Mouse (Mus musculus) cortical plate, adult 2 months (tissue): Measurements from ENCODE around the gene Pde9a. TPM values are rescaled to one million over a fixed set of nuclear protein-coding genes. Genes with fewer than 3 reads are reported as not detected.

ENCODE experiments used
- H3K27ac ChIP-seq: fragments of 200-500 bp; 2 replicates; pipeline ENCODE4 v1.5.1; 2012; ENCODE audit warnings: low read length, control low read depth, inconsistent platforms; ENCODE audit not compliant: insufficient read depth
- H3K4me1 ChIP-seq: fragments of 200-500 bp; 2 replicates; pipeline ENCODE4 v1.6.1; 2011; ENCODE audit warnings: low read length; ENCODE audit not compliant: control insufficient read depth, insufficient read depth
- H3K4me3 ChIP-seq: fragments of 200-500 bp; 2 replicates; pipeline ENCODE4 v1.5.1; 2011; ENCODE audit warnings: mild to moderate bottlenecking, low read length, control low read depth; ENCODE audit not compliant: insufficient read depth
- CTCF ChIP-seq: fragments of 200-500 bp; IDR thresholded peaks from 2 replicates; pipeline ENCODE4 v1.5.1; 2011; ENCODE audit warnings: mild to moderate bottlenecking, control low read depth, low read length; ENCODE audit not compliant: insufficient read depth; ENCODE audit errors: extremely low read depth
- POLR2A ChIP-seq: fragments of 200-500 bp; IDR thresholded peaks from 2 replicates; pipeline ENCODE4 v1.6.1; 2011; ENCODE audit warnings: mild to moderate bottlenecking, low read length, control low read depth; ENCODE audit not compliant: insufficient read depth; ENCODE audit errors: extremely low read depth
- polyA plus RNA-seq: library from polyadenylated mRNA; depleted of rRNA; stranded (reverse); fragments of >200 nt; gene quantifications from 2 replicates; pipeline ENCODE4 v1.2.3, GENCODE M21; 2012; rRNA removed

Gene Pde9a
- polyA plus RNA-seq, 1 experiment = 26.9 TPM

DNA sequence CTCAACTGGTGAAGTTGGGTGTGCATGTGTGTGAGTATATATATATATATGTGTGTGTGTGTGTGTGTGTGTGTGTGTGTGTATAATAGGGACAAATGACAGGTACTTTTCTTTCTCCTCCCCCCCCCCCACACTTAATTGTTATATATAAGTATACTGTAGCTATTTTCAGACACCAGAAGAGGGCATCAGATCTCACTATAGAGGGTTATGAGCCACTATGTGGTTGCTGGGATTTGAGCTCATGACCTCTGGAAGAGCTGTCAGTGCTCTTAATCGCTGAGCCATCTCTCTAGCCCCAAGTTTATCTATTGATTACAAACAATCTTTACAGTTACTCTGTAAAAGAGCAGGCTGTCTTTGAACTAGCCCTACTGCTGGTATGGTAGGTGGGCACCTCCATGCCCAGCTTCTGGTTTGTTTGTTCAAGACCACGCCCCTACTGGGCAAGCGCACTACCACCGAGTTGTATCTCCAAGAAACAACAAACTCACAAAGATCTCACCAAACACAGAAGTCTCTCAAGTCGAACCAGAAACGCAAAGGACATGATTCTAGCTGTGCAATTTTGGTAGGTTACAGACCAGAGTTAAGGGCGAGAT lies 133.4 kb downstream of the Pde9a start:
- peak overlapping the region; percentile 47 for H3K4me3 ChIP-seq
- peaks cover 5% of the 10 kb centered on the region; the same call in 1 of the 2 replicates for H3K4me1 ChIP-seq
- H3K27ac ChIP-seq = no peak overlapping the region
- TF ChIP-seq CTCF (no peak), POLR2A (no peak)

DNA sequence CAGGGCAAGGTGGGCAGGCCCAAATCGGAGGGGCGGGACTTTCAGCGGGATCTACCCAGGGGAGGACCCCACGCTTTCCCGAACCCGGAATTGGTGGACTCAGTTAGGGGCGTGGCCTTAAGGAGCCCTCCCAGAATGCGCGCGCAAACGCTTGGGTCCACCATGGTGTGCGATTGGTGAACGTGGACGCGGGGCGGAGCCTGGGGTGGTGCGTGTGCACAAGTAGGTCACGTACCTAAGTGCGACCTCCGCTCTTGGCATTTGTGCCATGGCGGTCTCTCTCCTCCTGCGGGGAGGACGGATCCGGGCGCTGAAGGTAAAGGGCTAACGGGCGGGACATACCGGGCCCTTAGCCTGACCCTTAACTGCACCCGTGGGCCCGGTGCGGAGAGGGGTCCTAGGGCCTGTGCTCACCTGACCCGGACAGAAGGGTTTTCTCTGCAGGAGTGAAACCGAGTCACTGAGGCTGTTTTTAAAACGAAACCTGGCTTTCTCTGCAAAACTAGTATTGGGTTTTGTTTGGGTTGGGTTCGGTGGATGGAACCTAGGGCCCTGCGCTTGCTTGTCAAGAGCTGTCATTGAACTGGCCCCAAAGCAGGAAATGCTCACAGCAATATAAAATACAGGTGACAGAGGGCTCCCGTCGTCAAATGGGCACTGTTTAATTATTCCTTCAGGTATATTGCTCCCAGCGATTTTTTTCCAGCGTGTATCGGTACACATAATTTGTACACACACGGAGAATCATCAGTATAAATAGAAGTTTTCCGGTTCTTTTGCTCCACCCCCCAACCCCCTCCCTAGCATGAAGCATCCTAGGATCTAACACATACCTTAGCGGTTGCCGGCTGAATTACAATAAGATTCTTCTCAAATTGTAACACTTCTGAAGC lies 134.2 kb downstream of the Pde9a start, which contains the start of the genes Wdr4 and Ndufv3:
Gene Wdr4 (minus strand): TSS at position 35 of the 893 bp plus-strand sequence.
Gene Ndufv3 (plus strand): TSS at position 170 of the 893 bp plus-strand sequence.
- H3K4me3 ChIP-seq = peak within 1 kb of the TSS; percentile 47
- peaks cover 5% of the 10 kb centered on the region; the same call in 1 of the 2 replicates for H3K4me1 ChIP-seq
- TF ChIP-seq POLR2A (peak; percentile 93), CTCF (no peak)
- peak within 1 kb of the TSS; percentile 30; the same call in 1 of the 2 replicates for H3K27ac ChIP-seq

DNA sequence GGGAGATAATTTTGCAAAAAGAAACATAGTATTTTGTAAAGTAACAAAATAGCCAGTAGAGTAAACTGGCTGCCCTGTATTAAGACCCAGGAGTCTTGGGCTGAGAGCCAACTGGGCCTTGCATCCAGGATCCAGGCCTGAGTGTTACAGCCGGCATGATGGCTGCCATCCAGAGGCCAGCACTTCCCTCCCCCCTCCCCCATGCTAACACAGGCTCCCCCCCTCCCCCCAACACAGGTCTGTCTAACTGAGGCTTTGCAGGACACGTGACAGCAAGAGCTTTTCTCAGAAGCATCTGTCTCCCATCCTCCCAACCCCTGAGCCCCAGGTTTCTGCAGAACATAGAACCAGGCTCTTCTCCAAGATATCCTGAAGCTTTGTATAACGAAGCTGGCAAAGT lies 134.9 kb downstream of the Pde9a start:
- H3K27ac ChIP-seq = no peak overlapping the region
- H3K4me1 ChIP-seq = peaks cover 5% of the 10 kb centered on the region; the same call in 1 of the 2 replicates
- TF ChIP-seq CTCF (no peak), POLR2A (no peak)
- H3K4me3 ChIP-seq = peak overlapping the region; percentile 47

DNA sequence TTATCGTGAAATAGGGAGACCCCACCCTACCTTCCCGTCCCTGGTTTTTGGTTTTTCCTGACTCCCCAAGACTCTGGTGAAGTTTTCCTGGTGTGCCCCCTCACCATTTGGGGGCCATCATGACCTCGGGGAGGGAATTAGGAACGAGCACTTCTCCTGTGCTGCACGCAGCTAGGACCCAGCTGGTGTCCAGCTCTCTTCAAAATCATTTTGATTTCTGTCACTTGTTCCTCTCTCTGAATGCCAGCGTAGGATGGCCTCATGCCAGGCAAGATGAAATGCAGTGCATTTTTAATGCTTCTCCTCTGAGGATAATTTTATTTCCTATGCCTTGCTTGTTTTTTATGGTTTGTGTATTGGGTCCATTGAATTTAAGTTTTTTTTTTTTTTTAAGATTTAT lies 135.9 kb downstream of the Pde9a start:
- Histone ChIP-seq H3K4me1 (peaks cover 5% of the 10 kb centered on the region; the same call in 1 of the 2 replicates), H3K4me3 (no peak overlapping the region), H3K27ac (no peak overlapping the region)
- TF ChIP-seq POLR2A (no peak), CTCF (no peak)

DNA sequence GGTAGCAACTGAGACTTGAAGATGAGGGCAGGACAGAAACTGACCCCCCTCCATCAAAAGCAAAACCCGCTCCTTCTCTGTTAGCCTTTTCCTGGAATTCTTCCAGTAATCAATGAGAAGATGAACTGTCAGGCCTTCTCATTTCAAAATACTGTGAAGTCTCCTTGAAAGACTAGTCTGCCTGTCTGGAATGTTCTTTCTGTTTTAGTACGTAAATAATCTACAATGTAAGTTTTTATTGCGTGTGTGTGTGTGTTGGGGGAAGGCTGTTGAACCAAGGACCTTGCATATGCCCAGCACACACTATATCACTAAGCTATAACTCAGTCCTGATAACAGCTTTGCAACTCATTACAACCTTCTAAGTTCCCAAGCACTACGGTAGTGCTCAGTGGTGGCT lies 139.1 kb downstream of the Pde9a start:
- Histone ChIP-seq H3K4me1 (peaks cover 5% of the 10 kb centered on the region; the same call in 1 of the 2 replicates), H3K27ac (no peak overlapping the region), H3K4me3 (no peak overlapping the region)
- TF ChIP-seq POLR2A = no peak
- TF ChIP-seq CTCF = no peak

DNA sequence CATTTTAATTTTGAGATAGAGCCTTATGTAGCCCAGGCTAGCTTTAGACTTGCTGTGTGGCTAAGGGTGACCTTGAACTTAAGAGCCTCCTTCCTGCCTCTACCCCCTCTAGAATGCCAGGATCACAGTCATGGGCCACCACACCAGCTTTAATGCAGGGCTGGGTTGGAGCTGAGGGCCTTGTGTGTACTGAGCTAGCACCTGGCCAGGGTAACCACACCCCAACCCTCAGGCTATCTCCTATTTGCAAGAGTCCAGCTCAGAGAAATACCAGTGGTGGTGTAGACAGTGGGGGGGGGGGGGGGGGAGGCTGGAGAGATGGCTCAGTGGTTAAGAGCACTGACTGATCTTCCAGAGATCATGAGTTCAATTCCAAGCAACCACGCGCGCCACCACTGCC lies 139.8 kb downstream of the Pde9a start:
- Histone ChIP-seq H3K27ac (no peak overlapping the region), H3K4me1 (peaks cover 5% of the 10 kb centered on the region; the same call in 1 of the 2 replicates), H3K4me3 (no peak overlapping the region)
- no peak for TF ChIP-seq POLR2A
- no peak for TF ChIP-seq CTCF

Other genes starting within 250 kb of the Pde9a start
- not detected in 2 replicates for gene Tff2, start 241.9 kb upstream of the Pde9a start, polyA plus RNA-seq
- not detected in 2 replicates for gene Tff1, start 220.9 kb upstream of the Pde9a start, polyA plus RNA-seq
- 0.06 and 0.10 TPM in 2 replicates for gene Tmprss3, start 187.2 kb upstream of the Pde9a start, polyA plus RNA-seq
- gene Ubash3a, start 178.3 kb upstream of the Pde9a start, polyA plus RNA-seq = 0.11 TPM in 1 of 2 replicates, not detected in the other
- gene Rsph1, start 108.8 kb upstream of the Pde9a start, polyA plus RNA-seq = 2.6 and 3.6 TPM in 2 replicates
- gene Slc37a1, start 99.4 kb upstream of the Pde9a start, polyA plus RNA-seq = 9.3 and 10.5 TPM in 2 replicates
- gene Wdr4, start 133.8 kb downstream of the Pde9a start, polyA plus RNA-seq = 24.4 and 26.6 TPM in 2 replicates
- gene Ndufv3, start 133.9 kb downstream of the Pde9a start, polyA plus RNA-seq = 325 and 346 TPM in 2 replicates
- 16.3 and 18.0 TPM in 2 replicates for gene Pknox1, start 178.5 kb downstream of the Pde9a start, polyA plus RNA-seq